Mouse (Mus musculus) CH12.LX (cell line): ENCODE measurements around the gene Med4. TPM values are rescaled to one million over a fixed set of nuclear protein-coding genes. Genes with fewer than 3 reads are reported as not detected.

Experiments used
- DNase-seq: peaks from one replicate; pipeline ENCODE4 v3.0.0-alpha.2; 2013; ENCODE audit errors: extremely low read depth
- H3K27ac ChIP-seq: 2 replicates; pipeline ENCODE4 v1.5.1; 2012; ENCODE audit warnings: low read depth, mild to moderate bottlenecking, control low read depth, moderate library complexity; ENCODE audit not compliant: insufficient read depth
- H3K27me3 ChIP-seq: replicated peaks from 2 replicates; pipeline ENCODE3; 2012; ENCODE audit warnings: inconsistent platforms
- H3K36me3 ChIP-seq, 2 experiments: replicated peaks in 1 of 2; 2 replicates each; pipeline versions ENCODE3 to v1.6.1; 2012; ENCODE audit warnings: inconsistent platforms in 1 of 2, low read length in 1 of 2, mild to moderate bottlenecking in 1 of 2, mixed read lengths in 1 of 2, moderate library complexity in 1 of 2; ENCODE audit not compliant: control insufficient read depth in 1 of 2, insufficient read depth in 1 of 2
- H3K4me1 ChIP-seq, 2 experiments: 2 replicates each; pipeline ENCODE4 v1.6.1; 2012; ENCODE audit warnings: inconsistent platforms in 1 of 2, moderate library complexity in 1 of 2; ENCODE audit not compliant: insufficient read depth in 2 of 2, control insufficient read depth in 1 of 2
- H3K4me2 ChIP-seq: 2 replicates; pipeline ENCODE4 v1.6.1; 2012; ENCODE audit warnings: low read depth, mild to moderate bottlenecking, control low read depth; ENCODE audit not compliant: poor library complexity, insufficient read depth, severe bottlenecking
- H3K4me3 ChIP-seq, 3 experiments: fragments of 150-350 bp in 1 of 3; sonication (generic) in 1 of 3; replicated peaks in 1 of 3; 2 replicates each; pipeline versions ENCODE3 to v1.5.1; 2011 to 2012; ENCODE audit warnings: low read depth in 2 of 3, low read length in 2 of 3, mild to moderate bottlenecking in 2 of 3, moderate library complexity in 2 of 3, control low read depth in 1 of 3, improper control_type of control experiment in 1 of 3, inconsistent platforms in 1 of 3, mixed read lengths in 1 of 3; ENCODE audit not compliant: poor library complexity in 1 of 3
- H3K79me2 ChIP-seq: replicated peaks from 2 replicates; pipeline ENCODE4 v1.6.1; 2012; ENCODE audit warnings: mild to moderate bottlenecking, moderate library complexity; ENCODE audit not compliant: control insufficient read depth, poor library complexity, insufficient read depth, severe bottlenecking; ENCODE audit errors: extremely low read depth
- H3K9ac ChIP-seq: 2 replicates; pipeline ENCODE4 v1.6.1; 2012; ENCODE audit warnings: low read depth, mild to moderate bottlenecking, control low read depth, moderate library complexity; ENCODE audit not compliant: insufficient read depth
- H3K9me3 ChIP-seq: replicated peaks from 2 replicates; pipeline ENCODE3; 2012; ENCODE audit warnings: low read length, inconsistent platforms, mixed read lengths
- BHLHE40 ChIP-seq: IDR thresholded peaks from 2 replicates; pipeline ENCODE4 v1.6.1; 2011; ENCODE audit warnings: mild to moderate bottlenecking, low read depth, low read length, improper control_type of control experiment
- CHD1 ChIP-seq: IDR thresholded peaks from 2 replicates; pipeline ENCODE4 v1.6.1; 2012; ENCODE audit warnings: low read depth, low read length, improper control_type of control experiment, inconsistent platforms
- E2F4 ChIP-seq: IDR thresholded peaks from 2 replicates; pipeline ENCODE4 v1.6.1; 2011; ENCODE audit warnings: low read depth, low read length, improper control_type of control experiment; ENCODE audit not compliant: insufficient replicate concordance
- ETS1 ChIP-seq: conservative IDR thresholded peaks from 2 replicates; pipeline ENCODE4 v1.6.1; 2012; ENCODE audit warnings: low read depth, mild to moderate bottlenecking, inconsistent platforms, low read length, improper control_type of control experiment, moderate library complexity
- HCFC1 ChIP-seq: IDR thresholded peaks from 2 replicates; pipeline ENCODE4 v1.6.1; 2012; ENCODE audit warnings: low read depth, mild to moderate bottlenecking, inconsistent platforms, low read length, improper control_type of control experiment
- IRF4 ChIP-seq: IDR thresholded peaks from 2 replicates; pipeline ENCODE4 v1.6.1; 2014; ENCODE audit warnings: low read depth, mild to moderate bottlenecking, inconsistent platforms, low read length, improper control_type of control experiment
- JUND ChIP-seq: conservative IDR thresholded peaks from 2 replicates; pipeline ENCODE4 v1.6.1; 2011; ENCODE audit warnings: low read depth, low read length, improper control_type of control experiment
- KAT2A ChIP-seq: IDR thresholded peaks from 2 replicates; pipeline ENCODE4 v1.6.1; 2012; ENCODE audit warnings: low read length, improper control_type of control experiment, inconsistent platforms; ENCODE audit not compliant: insufficient replicate concordance
- MAFK ChIP-seq: IDR thresholded peaks from 2 replicates; pipeline ENCODE4 v1.6.1; 2011; ENCODE audit warnings: low read length, improper control_type of control experiment; ENCODE audit not compliant: insufficient replicate concordance
- MAZ ChIP-seq: IDR thresholded peaks from 2 replicates; pipeline ENCODE4 v1.6.1; 2012; ENCODE audit warnings: low read depth, mild to moderate bottlenecking, inconsistent platforms, low read length, improper control_type of control experiment, moderate library complexity
- MXI1 ChIP-seq: IDR thresholded peaks from 2 replicates; pipeline ENCODE4 v1.6.1; 2011; ENCODE audit warnings: mild to moderate bottlenecking, low read depth, low read length, improper control_type of control experiment
- MYC ChIP-seq: IDR thresholded peaks from 2 replicates; pipeline ENCODE4 v1.6.1; 2011; ENCODE audit warnings: low read depth, mild to moderate bottlenecking, improper control_type of control experiment, low read length
- NELFE ChIP-seq: IDR thresholded peaks from 2 replicates; pipeline ENCODE4 v1.6.1; 2011; ENCODE audit warnings: low read depth, low read length, improper control_type of control experiment
- PAX5 ChIP-seq: IDR thresholded peaks from 2 replicates; pipeline ENCODE4 v1.6.1; 2012; ENCODE audit warnings: low read length, inconsistent platforms, mixed read lengths
- POLR2A ChIP-seq: IDR thresholded peaks from 2 replicates; pipeline ENCODE4 v1.6.1; 2011; ENCODE audit warnings: low read depth, mild to moderate bottlenecking, improper control_type of control experiment, low read length
- SIN3A ChIP-seq: IDR thresholded peaks from 2 replicates; pipeline ENCODE4 v1.6.1; 2012; ENCODE audit warnings: low read length, improper control_type of control experiment, inconsistent platforms
- TBP ChIP-seq: conservative IDR thresholded peaks from 2 replicates; pipeline ENCODE4 v1.6.1; 2011; ENCODE audit warnings: low read depth, low read length, improper control_type of control experiment
- UBTF ChIP-seq: IDR thresholded peaks from 2 replicates; pipeline ENCODE4 v1.6.1; 2012; ENCODE audit warnings: low read depth, mild to moderate bottlenecking, inconsistent platforms, low read length, improper control_type of control experiment, moderate library complexity
- USF1 ChIP-seq: IDR thresholded peaks from 2 replicates; pipeline ENCODE4 v1.6.1; 2014; ENCODE audit warnings: low read depth, mild to moderate bottlenecking, inconsistent platforms, low read length, improper control_type of control experiment
- USF2 ChIP-seq: conservative IDR thresholded peaks from 2 replicates; pipeline ENCODE4 v1.6.1; 2011; ENCODE audit warnings: low read depth, low read length, improper control_type of control experiment
- ZKSCAN1 ChIP-seq: IDR thresholded peaks from 2 replicates; pipeline ENCODE4 v1.6.1; 2012; ENCODE audit warnings: low read depth, inconsistent platforms, low read length, improper control_type of control experiment, borderline replicate concordance
- ZMIZ1 ChIP-seq: IDR thresholded peaks from 2 replicates; pipeline ENCODE4 v1.6.1; 2012; ENCODE audit warnings: low read depth, mild to moderate bottlenecking, inconsistent platforms, low read length, improper control_type of control experiment
- dilution Hi-C: fragments of 300-500 bp; cut with MboI; formaldehyde crosslinking; loops from 2 replicates; pipeline ENCODE4 v1.14.3; 2020; ENCODE audit warnings: low sequenced_read_pairs; ENCODE audit not compliant: extremely low pct_unique_long_range_greater_than_20kb, extremely low pct_ligation_motif_present
- in situ Hi-C: fragments of 300-500 bp; cut with MboI; formaldehyde crosslinking; loops from 3 replicates; pipeline ENCODE4 v1.14.3; 2019; ENCODE audit warnings: low sequenced_read_pairs, low pct_ligation_motif_present, low pct_unique_long_range_greater_than_20kb, mixed read lengths
- polyA plus RNA-seq: library from polyadenylated mRNA; unstranded; fragments of >175 nt; gene quantifications from 2 replicates; pipeline ENCODE4 v1.2.1, GENCODE M21; 2012; ENCODE audit warnings: low read depth; ENCODE audit not compliant: insufficient read length
- total RNA-seq, 2 experiments: library from RNA; depleted of rRNA; stranded (reverse); fragments of 300-350 nt in 1 of 2; fragments of >200 nt in 1 of 2; gene quantifications; 2 replicates each; pipeline ENCODE4 v1.2.3; 2012 to 2014

Gene Med4
- total and polyA plus RNA-seq, 3 experiments: 45.6 to 61.5 (median 60.7) TPM

DNA sequence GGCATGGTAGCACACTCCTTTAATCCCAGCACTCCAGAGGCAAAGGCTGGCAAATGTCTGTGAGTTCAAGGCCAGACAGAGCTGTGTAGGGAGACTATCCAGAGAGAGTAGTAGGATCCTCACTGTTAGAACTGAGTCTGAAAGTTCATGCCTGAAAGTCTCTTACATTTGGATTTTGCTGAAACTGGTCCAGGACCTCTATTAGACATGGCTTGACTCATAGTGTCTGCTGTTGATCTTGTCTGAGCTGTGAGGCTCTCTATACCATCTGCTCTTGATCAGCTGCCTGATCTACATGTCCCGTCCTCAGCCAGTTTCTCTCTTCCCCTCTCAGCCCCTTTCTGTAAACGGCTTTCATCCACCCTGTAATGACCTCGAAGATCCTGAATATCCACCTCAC lies 31.5 kb upstream of the Med4 start:
- no peak overlapping the region for H3K27ac ChIP-seq
- no peak overlapping the region for H3K4me3 ChIP-seq
- H3K9ac ChIP-seq: no peak overlapping the region
- in situ Hi-C loops: no loop called here
- no peaks in the 10 kb centered on the region for H3K36me3 ChIP-seq
- peaks cover 6 to 15% of the 10 kb centered on the region in 2 experiments for H3K4me1 ChIP-seq
- no peaks in the 10 kb centered on the region for H3K27me3 ChIP-seq
- H3K79me2 ChIP-seq: no peaks in the 10 kb centered on the region
- H3K9me3 ChIP-seq: no peaks in the 10 kb centered on the region
- TF ChIP-seq MXI1 (no peak), PAX5 (no peak), KAT2A (no peak), ETS1 (no peak), CHD1 (no peak), BHLHE40 (no peak), MYC (no peak), USF2 (no peak), POLR2A (no peak)
- dilution Hi-C loops: no loop called here
- H3K4me2 ChIP-seq: no peak overlapping the region
- DNase-seq: no peak

DNA sequence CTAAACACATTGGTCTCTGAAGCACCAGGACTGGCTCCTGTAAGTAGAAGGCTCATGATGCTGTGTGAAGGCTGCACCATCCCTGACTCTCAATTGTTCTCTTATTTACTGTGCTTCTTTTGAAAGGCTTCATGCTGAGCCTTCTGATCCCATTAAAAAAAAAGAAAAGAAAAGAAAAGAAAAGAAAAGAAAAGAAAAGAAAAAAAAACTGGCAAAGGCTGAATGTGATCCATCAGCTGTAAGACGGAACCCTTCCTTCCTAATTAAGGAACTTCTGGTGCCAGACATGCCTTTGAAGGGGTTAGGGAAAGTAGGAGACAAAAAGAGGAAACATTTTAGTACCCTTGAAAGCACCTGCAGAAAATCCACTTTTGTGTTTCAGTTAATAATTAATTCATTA lies 30.1 kb upstream of the Med4 start:
- no peak for DNase-seq
- Histone ChIP-seq H3K27me3 (no peaks in the 10 kb centered on the region), H3K4me3 (no peak overlapping the region), H3K36me3 (no peaks in the 10 kb centered on the region), H3K79me2 (no peaks in the 10 kb centered on the region), H3K4me2 (no peak overlapping the region), H3K4me1 (peaks cover 4 to 9% of the 10 kb centered on the region in 2 experiments), H3K9ac (no peak overlapping the region), H3K9me3 (no peaks in the 10 kb centered on the region), H3K27ac (no peak overlapping the region)
- TF ChIP-seq SIN3A (no peak), HCFC1 (no peak), USF2 (no peak), NELFE (no peak), MAZ (no peak), E2F4 (no peak), ZMIZ1 (no peak), TBP (no peak), KAT2A (no peak), ETS1 (no peak), ZKSCAN1 (no peak), JUND (no peak), UBTF (no peak), IRF4 (no peak), POLR2A (no peak), MXI1 (no peak), MAFK (no peak), USF1 (no peak)
- dilution Hi-C loops (no loop called here), in situ Hi-C loops (no loop called here)
